Mouse (Mus musculus) erythroblast, adult 5-6 weeks (primary cell): ENCODE results near the gene Cgas. TPM values are rescaled to one million over a fixed set of nuclear protein-coding genes. Genes with fewer than 3 reads are reported as not detected.

Experiments used
- ATAC-seq: replicated peaks from 2 replicates; pipeline ENCODE4 v1.8.0; 2016; ENCODE audit warnings: moderate number of reproducible peaks, mild to moderate bottlenecking, moderate TSS enrichment, inconsistent platforms; ENCODE audit not compliant: poor library complexity, low FRiP score, severe bottlenecking
- total RNA-seq, 2 experiments: library from RNA; stranded (forward) in 1 of 2; stranded (reverse) in 1 of 2; fragments of 150-400 nt in 1 of 2; fragments of 200-764, 138-1000 nt in 1 of 2; gene quantifications; 2 replicates each; pipeline versions ENCODE4 v1.2.3 to v1.2.4; 2015 to 2017; ENCODE audit warnings: low replicate concordance in 2 of 2

Cgas gene
- total RNA-seq, 2 experiments from 2014 or later: 3.9 to 9.2 TPM

GRCm38 (mm10) chr9:78465725-78466124 lies 22.7 kb upstream of the Cgas start:
- ATAC-seq: no peak

- ATAC-seq: no peak
Observed at GRCm38 (mm10) chr9:78463337-78463736, 20.3 kb upstream of the Cgas start.

GRCm38 (mm10) chr9:78457026-78457425 lies 14.0 kb upstream of the Cgas start:
- ATAC-seq: no peak

GRCm38 (mm10) chr9:78451382-78451781 lies 8.3 kb upstream of the Cgas start:
- ATAC-seq: no peak

GRCm38 (mm10) chr9:78450404-78450803 lies 7.4 kb upstream of the Cgas start:
- ATAC-seq: no peak

- peak; percentile 97 for ATAC-seq
Observed at GRCm38 (mm10) chr9:78447973-78448873, 5.2 kb upstream of the Cgas start, which contains the start of the genes Mto1 and Gm17324. Gene Mto1 (plus strand): TSS chr9:78448208. Gene Gm17324 (minus strand): TSS chr9:78448786.

- ATAC-seq: peak; percentile 4; the same call in 1 of the 2 replicates
Observed at GRCm38 (mm10) chr9:78447606-78447972, 4.6 kb upstream of the Cgas start.

- ATAC-seq: no peak
Observed at GRCm38 (mm10) chr9:78442237-78442578, 829 bp downstream of the Cgas start.

- ATAC-seq: no peak
Observed at GRCm38 (mm10) chr9:78439426-78439825, 3.6 kb downstream of the Cgas start.

- no peak; the same call in 1 of the 2 replicates for ATAC-seq
Observed at GRCm38 (mm10) chr9:78432471-78432870, 10.6 kb downstream of the Cgas start.

GRCm38 (mm10) chr9:78430486-78430885 lies 12.6 kb downstream of the Cgas start:
- ATAC-seq: no peak

- no peak for ATAC-seq
Observed at GRCm38 (mm10) chr9:78429551-78429950, 13.5 kb downstream of the Cgas start.

- 0 out of 2 replicates have a peak, but pooled peaks have one; percentile 41 for ATAC-seq
Observed at GRCm38 (mm10) chr9:78428870-78429432, 14.1 kb downstream of the Cgas start.

GRCm38 (mm10) chr9:78428185-78428584 lies 14.9 kb downstream of the Cgas start:
- no peak for ATAC-seq

- ATAC-seq: no peak
Observed at GRCm38 (mm10) chr9:78427362-78427781, 15.7 kb downstream of the Cgas start.

GRCm38 (mm10) chr9:78401596-78401995 lies 41.4 kb downstream of the Cgas start:
- ATAC-seq: no peak

- ATAC-seq: no peak
Observed at GRCm38 (mm10) chr9:78400570-78400969, 42.5 kb downstream of the Cgas start.

- ATAC-seq: no peak
Observed at GRCm38 (mm10) chr9:78396517-78396916, 46.5 kb downstream of the Cgas start.

- no peak for ATAC-seq
Observed at GRCm38 (mm10) chr9:78395630-78396351, 47.2 kb downstream of the Cgas start, which contains the start of gene Ddx43. Gene Ddx43 (plus strand): TSS chr9:78395777.

- ATAC-seq: no peak
Observed at GRCm38 (mm10) chr9:78395244-78395629, 47.8 kb downstream of the Cgas start.
